Mouse (Mus musculus) left cerebral cortex, adult 18-20 months (tissue): ENCODE results near the gene Gm10801. TPM values are rescaled to one million over a fixed set of nuclear protein-coding genes. Genes with fewer than 3 reads are reported as not detected.
"Not testable (repeated sequence)": the region's sequence is repeated elsewhere in the genome, so short reads cannot be mapped to it uniquely, and the experiment has no call there.

Experiments used
- DNase-seq, 2 experiments: peaks; one replicate each; pipeline ENCODE4 v3.0.0; 2021 to 2022; ENCODE audit warnings: low spot score in 2 of 2, mixed read lengths in 1 of 2
- long read RNA-seq, 2 experiments: library from polyadenylated mRNA; stranded (forward); transcript quantifications; one replicate each; pipeline ENCODE4 v2.0.0; 2021
- total RNA-seq, 2 experiments: library from RNA; stranded (reverse); gene quantifications; 2 replicates each; pipeline ENCODE4 v1.2.3; 2021

The Gm10801 gene
- under 1 TPM in 1 of 2 experiments, not detected in 1; 0.89 TPM for total RNA-seq
- long read RNA-seq, experiment 1: 0 reads
- long read RNA-seq, experiment 2: 0 reads

- not testable (repeated sequence) for DNase-seq
These were observed at the start of gene Gm10801 for GRCm38 (mm10) chr2:98661937-98662336. Gene Gm10801 (plus strand): TSS chr2:98662237.

GRCm38 (mm10) chr2:98667201-98667600 lies 5.2 kb downstream of the Gm10801 start, which contains the start of gene Gm10800:
Gene Gm10800 (minus strand): TSS chr2:98667301.
- not testable (repeated sequence) for DNase-seq

GRCm38 (mm10) chr2:98697533-98697932 lies 35.5 kb downstream of the Gm10801 start:
- DNase-seq: no peak

Other genes with a start within 250 kb of the Gm10801 start
- 1 to 10 TPM in 1 of 2 experiments, under 1 TPM in 1; 0.60 to 1.2 TPM for gene Gm10800, start 5.1 kb downstream of the Gm10801 start, total RNA-seq